Mouse (Mus musculus) gastrocnemius, postnatal 4 days (tissue): Measurements from ENCODE around the gene Nmt1. TPM values are rescaled to one million over a fixed set of nuclear protein-coding genes. Genes with fewer than 3 reads are reported as not detected.
A peak's percentile ranks its signal among the peaks of the same experiment; 100 is the strongest.

Experiments used
- DNase-seq, 2 experiments: peaks; one replicate each; pipeline ENCODE4 v3.0.0; 2021 to 2022; ENCODE audit warnings: low spot score in 2 of 2, mixed read lengths in 2 of 2
- total RNA-seq, 2 experiments: library from RNA; stranded (reverse); gene quantifications; 2 replicates each; pipeline ENCODE4 v1.2.3; 2021

Nmt1 gene
- total RNA-seq, 2 experiments from 2014 or later: 55.9 to 59.3 TPM

DNA sequence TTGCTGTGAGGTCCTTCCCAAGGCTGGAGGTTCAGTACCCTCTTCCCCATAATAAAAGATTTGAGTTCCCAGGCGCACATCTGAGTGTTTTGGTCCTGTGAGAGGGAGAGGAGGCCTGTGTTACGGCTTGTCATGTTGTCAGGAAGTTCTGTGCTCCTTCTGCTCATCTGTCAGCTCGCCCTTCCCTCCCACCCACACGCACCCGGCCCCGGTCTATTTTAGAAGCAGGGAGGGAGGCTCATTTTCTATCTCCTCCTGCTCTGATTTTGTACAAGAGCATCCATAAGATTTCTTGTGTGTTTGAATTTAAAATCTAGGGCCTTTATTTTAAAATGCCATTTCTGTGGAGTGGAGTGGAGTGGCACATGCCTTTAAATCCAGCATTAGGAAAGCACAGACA, 10.0 kb downstream of the Nmt1 start:
- DNase-seq: no peak

DNA sequence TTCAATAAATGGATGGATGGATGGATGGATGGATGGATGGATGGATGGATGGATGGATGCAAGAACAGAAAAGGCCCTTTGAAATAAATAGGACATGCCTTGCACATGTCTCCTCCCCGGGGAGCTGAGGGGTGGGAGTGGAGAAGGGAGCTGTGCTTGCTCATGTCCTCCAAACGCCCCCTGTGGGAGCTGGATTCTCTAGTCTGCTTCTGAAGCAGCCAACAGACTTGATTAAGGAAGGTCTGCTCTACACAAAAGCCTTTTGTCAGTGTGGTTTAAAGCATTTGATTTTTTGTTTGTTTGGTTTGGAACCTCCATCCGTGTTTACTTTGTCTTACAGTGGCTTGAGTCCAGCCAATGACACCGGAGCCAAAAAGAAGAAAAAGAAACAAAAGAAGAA, 14.8 kb downstream of the Nmt1 start:
- DNase-seq: no peak

- no peak for DNase-seq
These were observed 16.0 kb downstream of the Nmt1 start for GRCm38 (mm10) chr11:103043982-103044381.

GRCm38 (mm10) chr11:103046286-103046685, 18.3 kb downstream of the Nmt1 start:
- DNase-seq: no peak

DNA sequence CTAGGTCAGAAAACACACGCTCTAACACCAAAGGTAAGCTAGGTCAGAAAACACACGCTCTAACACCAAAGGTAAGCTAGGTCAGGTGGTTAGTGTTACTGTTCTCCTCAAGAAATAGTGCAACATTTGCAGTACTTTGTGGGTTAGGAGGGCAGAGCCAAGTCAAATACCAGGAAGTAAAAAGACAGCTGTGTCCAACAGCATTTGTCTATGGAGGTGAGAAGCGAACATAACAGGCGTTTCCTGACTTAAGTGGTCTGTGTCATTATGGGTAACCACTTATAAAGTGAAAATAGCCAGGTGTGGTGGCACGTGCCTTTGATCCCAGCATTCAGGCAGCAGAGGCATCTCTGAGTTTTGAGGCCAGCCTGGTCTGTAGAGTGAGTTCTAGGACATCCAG, 21.6 kb downstream of the Nmt1 start:
- no peak for DNase-seq

DNA sequence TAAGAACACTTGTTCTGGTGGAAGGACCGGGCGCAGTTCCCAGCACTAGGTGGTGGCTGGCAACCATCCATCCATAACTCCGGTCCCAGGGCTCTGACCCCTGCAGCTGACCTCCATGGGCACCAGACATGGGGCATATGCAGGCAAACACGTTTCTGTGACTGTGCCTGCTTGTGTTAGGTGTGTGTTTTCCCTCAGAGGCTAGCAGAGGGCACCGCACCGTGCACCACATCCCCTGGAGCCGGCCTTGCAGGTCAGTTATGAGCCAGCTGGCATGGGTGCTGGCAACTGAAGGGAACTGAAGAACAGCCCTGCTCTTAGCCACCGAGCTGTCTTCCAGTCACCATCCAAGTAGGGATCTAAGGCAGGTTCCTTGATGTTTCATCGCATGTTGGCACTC, 22.2 kb downstream of the Nmt1 start:
- no peak for DNase-seq

- no peak for DNase-seq
These were observed 23.3 kb downstream of the Nmt1 start for GRCm38 (mm10) chr11:103051249-103051691.

DNA sequence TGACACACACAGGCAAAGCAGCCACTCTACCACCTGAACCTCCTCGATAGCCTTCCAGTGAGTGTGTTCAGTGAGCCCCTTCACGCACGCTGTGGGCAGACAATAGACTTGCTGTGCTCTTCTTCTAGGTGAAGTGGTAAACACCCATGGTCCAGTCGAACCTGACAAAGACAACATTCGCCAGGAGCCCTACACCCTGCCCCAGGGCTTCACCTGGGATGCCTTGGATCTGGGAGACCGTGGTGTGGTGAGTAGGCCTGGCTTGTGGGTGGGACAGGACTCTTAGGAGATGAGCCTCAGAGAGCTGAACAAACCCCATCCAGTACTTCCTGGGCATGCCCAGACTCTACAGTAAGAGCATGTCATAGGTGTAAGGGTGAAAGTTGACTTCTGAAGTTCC, 24.1 kb downstream of the Nmt1 start:
- DNase-seq: no peak

- no peak for DNase-seq
These were observed 25.4 kb downstream of the Nmt1 start for GRCm38 (mm10) chr11:103053191-103054076.

GRCm38 (mm10) chr11:103054798-103055197, 26.8 kb downstream of the Nmt1 start:
- peak; percentile 56 to 72 for DNase-seq

DNA sequence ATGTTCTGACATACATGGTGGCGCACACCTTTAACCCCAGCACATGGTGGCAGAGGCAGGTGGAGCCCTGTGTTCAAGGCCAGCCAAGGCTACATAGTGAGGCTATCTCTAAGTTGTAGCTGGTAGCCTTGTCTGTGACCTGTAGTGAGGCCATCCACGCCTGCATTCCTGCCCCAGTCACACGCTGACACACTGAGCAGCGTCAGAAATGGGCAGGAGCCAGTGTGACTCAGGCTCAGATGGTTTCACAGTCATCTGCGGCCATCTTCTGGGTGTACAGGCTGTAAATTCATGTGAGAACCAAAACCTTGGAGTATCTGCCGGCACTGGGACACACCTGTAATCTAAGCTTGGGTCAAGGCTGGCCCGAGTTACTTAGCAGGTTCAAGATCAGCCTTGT, 28.6 kb downstream of the Nmt1 start:
- no peak for DNase-seq

DNA sequence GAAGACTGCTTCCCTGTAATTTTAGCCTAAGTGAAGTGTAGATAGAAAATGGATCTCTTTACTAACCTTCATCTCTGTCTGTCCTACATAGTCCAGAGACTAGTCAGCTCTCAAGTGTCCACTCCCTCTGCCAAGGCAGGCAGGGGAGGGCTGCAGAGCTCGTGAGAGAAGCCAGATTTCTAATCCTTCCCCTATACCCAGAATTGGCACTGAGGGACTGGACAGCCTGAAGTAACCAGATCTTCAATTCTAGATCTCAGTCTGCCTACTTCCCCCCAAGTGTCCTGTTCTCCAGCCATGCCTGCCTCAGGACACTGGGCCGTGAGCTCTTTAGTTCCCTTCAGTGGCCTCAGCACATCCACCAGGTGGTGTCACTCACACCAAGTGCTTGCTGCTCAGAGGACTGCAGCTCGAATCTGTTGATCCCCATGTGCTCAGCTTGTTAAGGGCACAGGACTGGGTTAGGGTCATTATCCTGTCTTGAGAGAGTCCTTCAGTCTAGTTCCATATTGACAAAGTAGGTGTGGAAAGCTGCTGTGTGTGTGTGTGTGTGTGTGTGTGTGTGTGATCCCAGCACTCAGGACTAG, 30.6 kb downstream of the Nmt1 start:
- no peak for DNase-seq

GRCm38 (mm10) chr11:103066191-103067050, 38.4 kb downstream of the Nmt1 start:
- no peak for DNase-seq

DNA sequence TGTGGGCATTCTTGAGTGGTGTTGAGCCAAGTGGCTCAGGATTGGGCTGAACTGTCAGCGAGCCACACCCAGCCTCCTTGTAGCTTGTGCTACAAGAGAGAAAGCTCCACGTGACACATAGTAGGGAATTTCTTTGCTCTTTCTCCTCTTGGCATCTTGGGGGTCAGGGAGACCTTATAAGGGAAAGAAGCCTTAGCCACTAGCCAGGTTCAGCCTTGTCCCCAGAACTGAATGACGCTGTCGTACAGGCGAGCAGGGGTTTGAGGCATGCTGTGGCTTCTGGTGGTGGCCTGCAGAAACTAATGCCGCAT, 39.0 kb downstream of the Nmt1 start:
- DNase-seq: no peak

- peak in 1 of 2 experiments; percentile 72 for DNase-seq
These were observed 39.5 kb downstream of the Nmt1 start for GRCm38 (mm10) chr11:103067457-103068001.

GRCm38 (mm10) chr11:103068272-103068671, 40.3 kb downstream of the Nmt1 start:
- no peak for DNase-seq

DNA sequence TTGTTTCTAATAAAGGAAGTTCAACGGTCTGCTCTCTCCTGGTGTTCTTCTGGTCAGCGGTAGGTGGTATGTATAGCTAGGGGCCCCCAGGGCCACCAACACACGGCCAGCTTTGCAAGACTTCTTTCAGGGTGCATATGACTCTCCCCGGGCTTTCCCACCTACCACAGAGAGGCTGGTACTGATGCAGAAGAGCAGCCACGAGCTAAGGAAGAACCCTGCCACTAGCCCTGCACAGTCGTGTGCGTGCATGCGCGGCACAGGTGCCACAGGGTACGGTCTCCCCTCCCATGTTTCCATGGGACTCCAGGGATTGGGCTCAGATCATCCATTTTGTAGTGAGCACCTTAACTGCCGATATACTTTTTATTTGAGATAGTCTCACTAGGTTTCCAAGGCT, 40.9 kb downstream of the Nmt1 start:
- DNase-seq: no peak

GRCm38 (mm10) chr11:103069731-103070130, 41.7 kb downstream of the Nmt1 start:
- DNase-seq: no peak

DNA sequence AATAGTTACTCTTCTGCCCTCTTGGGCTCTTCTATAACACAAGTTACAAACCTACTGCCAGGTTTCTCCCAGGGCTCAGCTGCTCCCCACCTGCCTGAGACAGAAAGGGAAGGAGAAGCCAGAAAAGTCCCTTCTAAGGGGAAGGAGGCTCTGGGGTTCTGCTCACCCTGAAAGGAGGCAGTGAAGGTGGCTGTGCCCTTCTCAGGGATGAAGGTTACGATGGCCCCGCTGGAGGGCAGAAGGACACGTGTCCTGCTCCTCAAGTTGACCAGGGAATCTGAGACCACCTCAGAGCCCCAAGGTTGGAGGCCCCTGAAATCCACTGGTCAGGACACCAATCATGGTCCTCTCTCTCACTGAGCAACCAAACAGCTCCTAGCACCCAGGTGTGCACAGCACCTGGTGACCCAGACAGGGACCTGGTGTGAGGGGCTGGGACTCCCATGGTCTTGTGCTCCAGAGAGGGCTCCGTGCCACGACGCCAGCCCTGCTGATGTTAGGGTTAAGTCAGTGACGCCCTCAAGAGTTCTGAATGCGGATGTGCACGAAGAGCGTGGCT, 42.4 kb downstream of the Nmt1 start:
- DNase-seq: no peak

DNA sequence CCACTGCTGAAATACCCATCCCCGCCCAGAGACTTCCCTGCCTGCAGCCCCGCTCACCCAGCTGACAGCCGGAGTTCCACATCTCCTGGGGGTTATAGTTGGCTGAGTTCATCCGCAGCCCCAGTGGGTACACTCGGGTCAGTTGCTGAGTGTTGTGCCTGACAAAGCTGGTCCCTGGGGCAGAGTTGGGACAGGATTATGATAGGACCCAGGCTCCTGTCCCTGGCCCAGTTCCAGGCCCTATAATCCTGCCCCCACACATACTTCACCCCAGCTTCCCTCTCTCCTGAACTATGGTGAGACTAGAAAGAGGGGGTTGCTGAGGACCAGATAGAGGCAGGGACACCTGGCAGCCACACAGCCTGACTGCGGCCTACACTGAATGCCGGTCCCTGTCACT, 45.7 kb downstream of the Nmt1 start:
- no peak for DNase-seq

DNA sequence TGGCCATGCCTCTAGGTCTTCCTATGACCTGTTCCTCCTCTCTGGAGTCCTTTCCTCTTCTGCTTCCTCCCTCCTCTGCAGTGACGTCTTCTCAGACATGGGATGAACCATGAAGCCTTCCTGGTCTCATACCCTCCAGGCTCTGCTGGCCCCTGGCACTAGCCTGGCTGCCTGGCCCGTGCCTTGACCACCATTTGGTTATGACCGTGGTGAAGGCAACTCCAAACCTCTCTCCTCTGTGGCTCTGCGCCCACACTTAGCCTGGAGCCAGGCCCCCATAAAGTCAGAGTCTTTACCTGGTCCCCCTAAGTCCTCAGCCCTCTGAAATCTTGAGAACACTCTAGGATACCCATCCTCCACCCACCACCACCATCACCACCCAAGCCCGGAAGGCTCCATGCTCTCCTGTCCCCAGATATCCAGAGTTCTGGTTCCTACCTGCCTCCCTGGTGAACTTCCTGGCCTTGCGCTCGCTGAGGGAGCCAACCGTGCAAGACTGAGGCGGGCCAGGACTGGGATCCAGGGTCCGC, 46.2 kb downstream of the Nmt1 start:
- DNase-seq: no peak
